Mouse (Mus musculus) neural tube, embryonic 15.5 days (tissue): ENCODE data around the gene Pcsk1n. TPM values are rescaled to one million over a fixed set of nuclear protein-coding genes. Genes with fewer than 3 reads are reported as not detected.

Source experiments
- ATAC-seq: fragments of 200-750 bp; cut with Nextera tagmentation; 2 replicates; pipeline ENCODE4 v1.8.0; 2017; ENCODE audit warnings: mild to moderate bottlenecking, moderate TSS enrichment, moderate library complexity; ENCODE audit not compliant: low FRiP score
- H3K27ac ChIP-seq: fragments of 300-500 bp; sonication (generic); replicated peaks from 2 replicates; pipeline ENCODE4 v1.5.1; 2015; ENCODE audit warnings: mild to moderate bottlenecking, inconsistent platforms
- H3K27me3 ChIP-seq: fragments of 300-500 bp; sonication (generic); replicated peaks from 2 replicates; pipeline ENCODE4 v1.6.1; 2015; ENCODE audit warnings: inconsistent platforms
- H3K36me3 ChIP-seq: fragments of 300-500 bp; sonication (generic); 2 replicates; pipeline ENCODE4 v1.6.1; 2015; ENCODE audit warnings: inconsistent platforms
- H3K4me1 ChIP-seq: fragments of 300-500 bp; sonication (generic); 2 replicates; pipeline ENCODE4 v1.6.1; 2015; ENCODE audit warnings: inconsistent platforms
- H3K4me2 ChIP-seq: fragments of 300-500 bp; sonication (generic); 2 replicates; pipeline ENCODE4 v1.6.1; 2015; ENCODE audit warnings: inconsistent platforms, mild to moderate bottlenecking, moderate library complexity
- H3K4me3 ChIP-seq: fragments of 300-500 bp; sonication (generic); replicated peaks from 2 replicates; pipeline ENCODE4 v1.5.1; 2015; ENCODE audit warnings: mild to moderate bottlenecking, inconsistent platforms
- H3K9ac ChIP-seq: fragments of 300-500 bp; sonication (generic); replicated peaks from 2 replicates; pipeline ENCODE4 v1.6.1; 2015; ENCODE audit warnings: mild to moderate bottlenecking, inconsistent platforms
- H3K9me3 ChIP-seq: fragments of 300-500 bp; sonication (generic); replicated peaks from 2 replicates; pipeline ENCODE4 v1.6.1; 2016; ENCODE audit warnings: inconsistent platforms
- WGBS: fragments of 180-500 bp; shearing (Covaris S2); methylation state at CpG from one replicate; pipeline ENCODE4 v1.1.7; 2015; ENCODE audit warnings: mixed read lengths; 5-methylcytosine and 5-hydroxymethylcytosine counted together
- polyA plus RNA-seq: library from polyadenylated mRNA; unstranded; fragments of >200 nt; fragmentation: Nextera tagmentation; extraction: Ambion mirVana; gene quantifications from 2 replicates; pipeline ENCODE4 v1.2.1, GENCODE M21; 2015

Pcsk1n gene
- polyA plus RNA-seq = 292 and 368 TPM in 2 replicates

- peaks cover 11% of the 10 kb centered on the region for H3K4me1 ChIP-seq
- H3K27ac ChIP-seq = peak within 1 kb of the TSS; percentile 79
- ATAC-seq = peak; percentile 91
- peak within 1 kb of the TSS; percentile 65 for H3K4me2 ChIP-seq
- WGBS = 17% methylated on average over 39 of the region's 40 CpGs
- H3K4me3 ChIP-seq = peak within 1 kb of the TSS; percentile 51
- H3K9me3 ChIP-seq = no peaks in the 10 kb centered on the region
- peak within 1 kb of the TSS; percentile 58 for H3K9ac ChIP-seq
- H3K36me3 ChIP-seq = no peaks in the 10 kb centered on the region
- H3K27me3 ChIP-seq = no peaks in the 10 kb centered on the region
Observed at GRCm38 (mm10) chrX:7919601-7920383, at the start of gene Pcsk1n. Gene Pcsk1n, plus strand, starts transcription at chrX:7919822.

GRCm38 (mm10) chrX:7869826-7870225, 49.8 kb upstream of the Pcsk1n start:
- WGBS = 40% methylated on average over 3 of the region's 3 CpGs

DNA sequence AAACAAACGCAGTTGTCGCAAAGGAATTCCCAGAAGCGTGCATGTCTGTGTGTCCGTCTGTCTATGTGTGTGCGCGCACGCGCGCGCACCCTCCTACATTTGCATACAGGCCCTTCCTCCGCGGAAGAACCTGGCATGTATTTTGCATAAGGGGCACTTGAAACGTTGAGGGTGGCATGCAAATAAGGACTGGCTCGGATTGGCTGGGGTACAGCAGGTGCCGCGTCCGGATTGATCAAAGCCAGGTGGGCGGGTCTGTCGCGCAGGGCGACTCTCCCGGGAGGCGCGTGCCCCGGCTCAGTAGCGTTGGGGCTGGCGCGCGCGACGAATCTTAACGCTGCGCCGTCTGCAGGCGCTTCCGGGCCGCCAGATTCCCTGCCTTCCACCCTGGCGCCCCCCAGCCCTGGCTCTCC, 41.6 kb upstream of the Pcsk1n start, which contains the start of gene Pim2:
Gene Pim2 (plus strand): TSS at position 256 of the 413 bp plus-strand sequence.
- H3K4me3 ChIP-seq = peak within 1 kb of the TSS; percentile 53
- WGBS = 10% methylated on average over 21 of the region's 38 CpGs
- H3K9me3 ChIP-seq = no peaks in the 10 kb centered on the region
- peaks cover 9% of the 10 kb centered on the region; the same call in 1 of the 2 replicates for H3K4me1 ChIP-seq
- H3K4me2 ChIP-seq = peak within 1 kb of the TSS; percentile 70
- H3K27ac ChIP-seq = peak within 1 kb of the TSS; percentile 71
- H3K9ac ChIP-seq = peak within 1 kb of the TSS; percentile 50
- no peaks in the 10 kb centered on the region for H3K27me3 ChIP-seq
- ATAC-seq = peak; percentile 94
- H3K36me3 ChIP-seq = peaks cover 4% of the 10 kb centered on the region; the same call in 1 of the 2 replicates

More at GRCm38 (mm10) chrX:7869826-7870225, 49.8 kb upstream of the Pcsk1n start:
- no peaks in the 10 kb centered on the region for H3K27me3 ChIP-seq
- no peak overlapping the region for H3K27ac ChIP-seq
- H3K4me2 ChIP-seq = no peak overlapping the region
- H3K4me3 ChIP-seq = no peak overlapping the region
- ATAC-seq = no peak
- H3K9me3 ChIP-seq = no peaks in the 10 kb centered on the region
- H3K9ac ChIP-seq = no peak overlapping the region
- peaks cover 13% of the 10 kb centered on the region; the same call in 1 of the 2 replicates for H3K36me3 ChIP-seq
- no peaks in the 10 kb centered on the region for H3K4me1 ChIP-seq

- WGBS = 21% methylated on average over 21 of the region's 21 CpGs
- Histone ChIP-seq H3K4me2 (peak overlapping the region; percentile 70), H3K27me3 (no peaks in the 10 kb centered on the region), H3K27ac (peak overlapping the region; percentile 71), H3K4me1 (peaks cover 9% of the 10 kb centered on the region; the same call in 1 of the 2 replicates), H3K4me3 (peak overlapping the region; percentile 53), H3K36me3 (peaks cover 3% of the 10 kb centered on the region; the same call in 1 of the 2 replicates), H3K9me3 (no peaks in the 10 kb centered on the region), H3K9ac (peak overlapping the region; percentile 50)
- ATAC-seq = peak; percentile 43
Observed at GRCm38 (mm10) chrX:7878495-7878894, 41.1 kb upstream of the Pcsk1n start.

DNA sequence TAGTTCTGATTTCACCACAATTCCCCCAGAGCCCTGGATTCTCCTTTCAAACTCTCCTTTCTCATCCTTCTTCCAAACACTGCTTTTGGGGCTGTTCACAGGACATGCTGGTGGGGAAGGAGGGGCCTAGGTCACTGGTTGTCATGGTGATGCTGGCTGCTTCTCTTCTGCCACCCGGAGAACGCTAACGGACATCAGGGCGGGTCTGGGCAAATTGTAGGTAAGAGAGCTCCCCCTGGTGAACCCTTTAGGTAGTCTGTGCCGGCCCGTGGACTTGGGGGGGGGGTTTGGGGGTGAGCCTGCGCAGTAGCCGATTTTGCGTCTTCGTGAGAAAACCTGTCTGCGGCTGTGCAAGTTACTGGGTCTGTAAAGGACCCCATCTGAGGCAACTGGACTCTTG, 39.8 kb upstream of the Pcsk1n start:
- Histone ChIP-seq H3K9me3 (no peaks in the 10 kb centered on the region), H3K27me3 (no peaks in the 10 kb centered on the region), H3K4me1 (peaks cover 11% of the 10 kb centered on the region), H3K4me3 (peak overlapping the region; percentile 53), H3K4me2 (peak overlapping the region; percentile 70), H3K36me3 (no peaks in the 10 kb centered on the region), H3K9ac (no peak overlapping the region), H3K27ac (no peak overlapping the region)
- ATAC-seq = peak; percentile 37; the same call in 1 of the 2 replicates
- WGBS = 26% methylated on average over 11 of the region's 11 CpGs

DNA sequence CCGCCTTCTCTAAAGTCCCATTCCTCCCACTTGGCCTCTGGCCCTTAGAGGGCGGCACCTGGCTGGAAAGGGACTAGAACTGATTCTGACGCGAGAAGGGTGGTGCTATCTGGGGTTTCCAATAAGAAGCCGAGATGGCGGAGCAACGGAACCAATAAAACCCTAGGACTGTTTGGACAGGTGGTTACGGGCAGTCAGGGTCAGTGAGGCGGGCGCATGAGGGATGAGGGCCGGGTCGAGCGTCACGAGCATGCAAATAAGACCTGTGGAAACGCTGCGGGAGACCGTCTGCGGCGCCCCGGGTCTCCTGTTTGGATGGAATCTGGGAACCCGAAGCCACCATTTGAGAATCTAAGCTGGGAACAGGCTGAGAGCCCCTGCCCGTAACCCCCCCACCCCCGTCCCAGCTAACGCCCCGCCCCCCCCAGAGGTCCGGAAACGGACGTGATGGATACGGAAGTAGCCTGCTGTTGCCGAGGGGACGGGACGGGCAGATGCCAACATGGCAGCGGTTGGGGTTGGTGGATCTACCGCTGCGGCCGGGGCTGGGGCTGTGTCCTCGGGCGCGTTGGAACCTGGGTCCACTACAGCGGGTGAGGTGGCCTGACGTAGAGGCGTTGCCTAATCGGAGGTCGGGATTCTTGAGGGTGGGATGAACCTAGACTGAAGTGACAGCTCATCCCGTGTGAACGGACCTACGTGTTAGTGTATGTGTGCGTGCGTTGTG, 35.6 kb upstream of the Pcsk1n start, which contains the start of gene Slc35a2:
Gene Slc35a2 (plus strand): TSS at position 188 of the 727 bp plus-strand sequence.
- Histone ChIP-seq H3K9me3 (no peaks in the 10 kb centered on the region), H3K4me3 (peak within 1 kb of the TSS; percentile 56), H3K36me3 (peaks cover 8% of the 10 kb centered on the region; the same call in 1 of the 2 replicates), H3K4me2 (peak within 1 kb of the TSS; percentile 59), H3K4me1 (peaks cover 16% of the 10 kb centered on the region), H3K9ac (peak within 1 kb of the TSS; percentile 47), H3K27me3 (no peaks in the 10 kb centered on the region), H3K27ac (peak within 1 kb of the TSS; percentile 88)
- 16% methylated on average over 49 of the region's 49 CpGs for WGBS
- peak; percentile 90 for ATAC-seq

DNA sequence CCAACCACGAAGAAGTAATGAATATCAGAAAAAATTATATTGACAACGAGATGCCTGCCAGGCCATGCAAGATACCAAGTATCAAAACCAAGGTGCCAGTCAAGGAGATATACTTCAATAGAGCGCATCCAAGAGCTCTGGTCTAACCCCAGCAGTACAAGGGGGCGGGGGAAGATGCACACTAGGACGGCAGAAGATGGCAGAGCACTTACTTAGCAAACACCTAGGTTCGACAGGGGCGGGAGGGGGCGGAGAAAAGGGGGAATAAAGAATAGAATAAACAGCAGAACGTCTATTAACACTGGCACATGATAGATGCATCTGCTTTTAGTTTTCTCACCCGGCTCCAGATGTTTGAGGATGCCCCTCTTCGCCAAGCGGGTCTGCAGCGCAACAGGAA, 21.4 kb upstream of the Pcsk1n start:
- no peak for ATAC-seq
- H3K9ac ChIP-seq = peak overlapping the region; percentile 47
- H3K36me3 ChIP-seq = peaks cover 17% of the 10 kb centered on the region
- 25% methylated on average over 13 of the region's 13 CpGs for WGBS
- H3K27me3 ChIP-seq = no peaks in the 10 kb centered on the region
- peaks cover 16% of the 10 kb centered on the region for H3K4me1 ChIP-seq
- H3K4me2 ChIP-seq = peak overlapping the region; percentile 58
- H3K4me3 ChIP-seq = peak overlapping the region; percentile 54
- H3K27ac ChIP-seq = peak overlapping the region; percentile 90
- H3K9me3 ChIP-seq = no peaks in the 10 kb centered on the region

DNA sequence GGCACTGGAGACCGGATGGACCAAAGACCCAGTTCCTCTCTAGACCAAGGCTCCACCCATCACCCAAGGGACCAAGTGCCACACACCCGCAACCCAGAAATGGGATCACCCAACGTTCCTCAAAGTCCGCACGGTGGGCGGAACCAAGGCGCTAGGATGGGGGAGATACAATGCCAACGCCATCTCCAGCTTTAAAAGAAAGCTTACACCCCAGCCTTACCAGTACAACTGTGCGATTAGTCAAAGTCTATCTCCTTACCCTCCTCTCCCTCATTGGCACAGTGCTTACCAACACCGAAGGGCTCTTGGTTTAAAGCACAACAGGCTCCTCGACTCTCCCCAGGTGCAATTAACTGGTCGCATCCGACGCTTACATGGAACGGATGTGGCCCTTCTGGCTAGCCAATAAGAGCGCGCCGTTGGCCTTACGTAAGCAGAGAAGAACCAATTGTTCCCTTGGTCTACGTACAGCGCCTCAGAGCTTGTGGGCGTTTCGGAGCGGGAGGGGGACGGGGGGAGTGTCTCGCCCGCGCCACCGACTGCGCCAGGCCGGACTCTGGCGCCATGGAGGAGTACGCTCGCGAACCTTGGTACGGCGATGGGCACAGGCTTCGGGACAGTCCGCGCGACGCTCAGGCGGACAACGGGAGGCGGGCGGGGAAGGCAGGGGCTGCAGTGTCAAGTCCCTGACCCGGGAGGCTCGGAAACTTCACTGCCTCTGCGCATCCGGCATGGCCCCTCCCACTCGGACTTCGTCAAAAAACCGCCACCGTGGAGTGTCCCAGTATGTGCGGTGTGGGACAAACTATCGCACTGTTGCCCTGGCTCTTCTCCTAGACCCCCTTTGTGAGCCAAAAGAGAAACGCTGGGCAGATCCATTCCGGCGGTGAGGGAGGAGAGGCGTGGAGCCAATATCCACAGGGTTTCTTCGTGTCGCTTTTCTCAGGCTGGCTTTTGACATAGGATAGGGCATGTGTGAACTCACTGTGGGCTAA, 20.4 kb upstream of the Pcsk1n start, which contains the start of the genes Pqbp1 and Timm17b:
Gene Pqbp1 (minus strand): TSS at position 390 of the 995 bp plus-strand sequence.
Gene Timm17b (plus strand): TSS at position 478 of the 995 bp plus-strand sequence.
- ATAC-seq = peak; percentile 98
- H3K4me3 ChIP-seq = peak within 1 kb of the TSS; percentile 54
- WGBS = 19% methylated on average over 62 of the region's 62 CpGs
- H3K36me3 ChIP-seq = peaks cover 15% of the 10 kb centered on the region
- peaks cover 16% of the 10 kb centered on the region for H3K4me1 ChIP-seq
- H3K27ac ChIP-seq = peak within 1 kb of the TSS; percentile 90
- no peaks in the 10 kb centered on the region for H3K9me3 ChIP-seq
- peak within 1 kb of the TSS; percentile 58 for H3K9ac ChIP-seq
- peak within 1 kb of the TSS; percentile 58 for H3K4me2 ChIP-seq
- no peaks in the 10 kb centered on the region for H3K27me3 ChIP-seq

DNA sequence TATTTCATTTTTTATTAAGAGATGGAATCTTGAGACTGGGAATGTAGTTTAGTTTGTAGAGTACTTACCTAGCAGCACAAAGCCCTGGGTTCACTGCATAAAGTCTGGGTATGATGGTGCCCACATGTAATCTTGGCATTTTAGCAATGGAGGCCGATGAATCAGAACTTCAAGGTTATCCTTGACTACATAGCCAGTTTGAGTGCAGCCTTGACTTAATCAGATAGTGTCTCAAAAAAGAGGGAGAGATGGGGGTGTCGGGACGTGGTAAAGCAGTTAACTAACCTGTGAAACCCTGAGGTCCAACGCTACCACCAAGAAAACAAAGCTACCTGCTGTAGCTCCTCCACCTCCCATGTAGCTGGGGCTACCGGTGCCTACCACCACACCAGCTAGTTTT, 15.2 kb upstream of the Pcsk1n start:
- Histone ChIP-seq H3K4me1 (peaks cover 7% of the 10 kb centered on the region; the same call in 1 of the 2 replicates), H3K4me2 (no peak overlapping the region), H3K9me3 (no peaks in the 10 kb centered on the region), H3K27me3 (no peaks in the 10 kb centered on the region), H3K27ac (no peak overlapping the region), H3K4me3 (no peak overlapping the region), H3K36me3 (peaks cover 8% of the 10 kb centered on the region; the same call in 1 of the 2 replicates), H3K9ac (no peak overlapping the region)
- ATAC-seq = no peak
- 98% methylated on average over 5 of the region's 5 CpGs for WGBS

DNA sequence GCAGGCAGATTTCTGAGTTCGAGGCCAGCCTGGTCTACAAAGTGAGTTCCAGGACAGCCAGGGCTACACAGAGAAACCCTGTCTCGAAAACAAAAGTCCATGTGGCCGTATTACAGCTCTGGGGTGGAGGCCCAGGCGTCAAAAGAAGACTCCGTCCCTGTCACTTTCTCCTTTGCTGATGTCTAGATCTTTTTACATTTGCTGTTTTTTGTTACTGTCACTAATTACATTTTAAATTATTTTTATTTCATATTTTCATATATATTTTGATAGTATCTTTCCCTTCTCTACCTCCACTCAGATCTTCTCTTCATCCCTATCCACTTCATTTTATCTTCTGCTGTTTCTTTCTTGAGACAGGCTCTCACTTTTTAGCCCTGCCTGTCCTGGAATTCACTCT, 11.9 kb upstream of the Pcsk1n start, which contains the start of gene Gm10491:
Gene Gm10491 (minus strand): TSS at position 101 of the 400 bp plus-strand sequence.
- Histone ChIP-seq H3K4me2 (no peak within 1 kb of the TSS), H3K9me3 (no peaks in the 10 kb centered on the region), H3K9ac (no peak within 1 kb of the TSS), H3K4me1 (no peaks in the 10 kb centered on the region), H3K27ac (no peak within 1 kb of the TSS), H3K36me3 (peaks cover 8% of the 10 kb centered on the region; the same call in 1 of the 2 replicates), H3K4me3 (no peak within 1 kb of the TSS), H3K27me3 (no peaks in the 10 kb centered on the region)
- WGBS = 80% methylated on average over 5 of the region's 5 CpGs
- ATAC-seq = no peak
